Mouse (Mus musculus) CH12.LX (cell line): ENCODE results near the gene Ece1. TPM values are rescaled to one million over a fixed set of nuclear protein-coding genes. Genes with fewer than 3 reads are reported as not detected.

Experiments
- DNase-seq: peaks from one replicate; pipeline ENCODE4 v3.0.0-alpha.2; 2013; ENCODE audit errors: extremely low read depth
- H3K27ac ChIP-seq: 2 replicates; pipeline ENCODE4 v1.5.1; 2012; ENCODE audit warnings: low read depth, mild to moderate bottlenecking, control low read depth, moderate library complexity; ENCODE audit not compliant: insufficient read depth
- H3K27me3 ChIP-seq: replicated peaks from 2 replicates; pipeline ENCODE3; 2012; ENCODE audit warnings: inconsistent platforms
- H3K36me3 ChIP-seq, 2 experiments: replicated peaks in 1 of 2; 2 replicates each; pipeline versions ENCODE3 to v1.6.1; 2012; ENCODE audit warnings: inconsistent platforms in 1 of 2, low read length in 1 of 2, mild to moderate bottlenecking in 1 of 2, mixed read lengths in 1 of 2, moderate library complexity in 1 of 2; ENCODE audit not compliant: control insufficient read depth in 1 of 2, insufficient read depth in 1 of 2
- H3K4me1 ChIP-seq, 2 experiments: 2 replicates each; pipeline ENCODE4 v1.6.1; 2012; ENCODE audit warnings: inconsistent platforms in 1 of 2, moderate library complexity in 1 of 2; ENCODE audit not compliant: insufficient read depth in 2 of 2, control insufficient read depth in 1 of 2
- H3K4me2 ChIP-seq: 2 replicates; pipeline ENCODE4 v1.6.1; 2012; ENCODE audit warnings: low read depth, mild to moderate bottlenecking, control low read depth; ENCODE audit not compliant: poor library complexity, insufficient read depth, severe bottlenecking
- H3K4me3 ChIP-seq, 3 experiments: fragments of 150-350 bp in 1 of 3; sonication (generic) in 1 of 3; replicated peaks in 1 of 3; 2 replicates each; pipeline versions ENCODE3 to v1.5.1; 2011 to 2012; ENCODE audit warnings: low read depth in 2 of 3, low read length in 2 of 3, mild to moderate bottlenecking in 2 of 3, moderate library complexity in 2 of 3, control low read depth in 1 of 3, improper control_type of control experiment in 1 of 3, inconsistent platforms in 1 of 3, mixed read lengths in 1 of 3; ENCODE audit not compliant: poor library complexity in 1 of 3
- H3K79me2 ChIP-seq: replicated peaks from 2 replicates; pipeline ENCODE4 v1.6.1; 2012; ENCODE audit warnings: mild to moderate bottlenecking, moderate library complexity; ENCODE audit not compliant: control insufficient read depth, poor library complexity, insufficient read depth, severe bottlenecking; ENCODE audit errors: extremely low read depth
- H3K9ac ChIP-seq: 2 replicates; pipeline ENCODE4 v1.6.1; 2012; ENCODE audit warnings: low read depth, mild to moderate bottlenecking, control low read depth, moderate library complexity; ENCODE audit not compliant: insufficient read depth
- H3K9me3 ChIP-seq: replicated peaks from 2 replicates; pipeline ENCODE3; 2012; ENCODE audit warnings: low read length, inconsistent platforms, mixed read lengths
- BHLHE40 ChIP-seq: IDR thresholded peaks from 2 replicates; pipeline ENCODE4 v1.6.1; 2011; ENCODE audit warnings: mild to moderate bottlenecking, low read depth, low read length, improper control_type of control experiment
- CTCF ChIP-seq, 2 experiments: IDR thresholded peaks in 1 of 2; conservative IDR thresholded peaks in 1 of 2; 2 replicates each; pipeline ENCODE4 v1.5.1; 2011 to 2012; ENCODE audit warnings: low read depth in 2 of 2, low read length in 2 of 2, improper control_type of control experiment in 1 of 2, inconsistent platforms in 1 of 2, mild to moderate bottlenecking in 1 of 2, moderate library complexity in 1 of 2
- E2F4 ChIP-seq: IDR thresholded peaks from 2 replicates; pipeline ENCODE4 v1.6.1; 2011; ENCODE audit warnings: low read depth, low read length, improper control_type of control experiment; ENCODE audit not compliant: insufficient replicate concordance
- ELF1 ChIP-seq: IDR thresholded peaks from 2 replicates; pipeline ENCODE4 v1.6.1; 2014; ENCODE audit warnings: low read depth, mild to moderate bottlenecking, inconsistent platforms, low read length, improper control_type of control experiment
- EP300 ChIP-seq: IDR thresholded peaks from 2 replicates; pipeline ENCODE4 v1.6.1; 2011; ENCODE audit warnings: low read length, improper control_type of control experiment
- IRF4 ChIP-seq: IDR thresholded peaks from 2 replicates; pipeline ENCODE4 v1.6.1; 2014; ENCODE audit warnings: low read depth, mild to moderate bottlenecking, inconsistent platforms, low read length, improper control_type of control experiment
- JUND ChIP-seq: conservative IDR thresholded peaks from 2 replicates; pipeline ENCODE4 v1.6.1; 2011; ENCODE audit warnings: low read depth, low read length, improper control_type of control experiment
- KAT2A ChIP-seq: IDR thresholded peaks from 2 replicates; pipeline ENCODE4 v1.6.1; 2012; ENCODE audit warnings: low read length, improper control_type of control experiment, inconsistent platforms; ENCODE audit not compliant: insufficient replicate concordance
- MAFK ChIP-seq: IDR thresholded peaks from 2 replicates; pipeline ENCODE4 v1.6.1; 2011; ENCODE audit warnings: low read length, improper control_type of control experiment; ENCODE audit not compliant: insufficient replicate concordance
- MAX ChIP-seq: IDR thresholded peaks from 2 replicates; pipeline ENCODE4 v1.6.1; 2011; ENCODE audit warnings: low read length, improper control_type of control experiment
- MAZ ChIP-seq: IDR thresholded peaks from 2 replicates; pipeline ENCODE4 v1.6.1; 2012; ENCODE audit warnings: low read depth, mild to moderate bottlenecking, inconsistent platforms, low read length, improper control_type of control experiment, moderate library complexity
- MXI1 ChIP-seq: IDR thresholded peaks from 2 replicates; pipeline ENCODE4 v1.6.1; 2011; ENCODE audit warnings: mild to moderate bottlenecking, low read depth, low read length, improper control_type of control experiment
- RCOR1 ChIP-seq: conservative IDR thresholded peaks from 2 replicates; pipeline ENCODE4 v1.6.1; 2012; ENCODE audit warnings: low read depth, mild to moderate bottlenecking, inconsistent platforms, low read length, improper control_type of control experiment
- TCF12 ChIP-seq: IDR thresholded peaks from 2 replicates; pipeline ENCODE4 v1.6.1; 2014; ENCODE audit warnings: low read depth, mild to moderate bottlenecking, inconsistent platforms, low read length, improper control_type of control experiment
- USF1 ChIP-seq: IDR thresholded peaks from 2 replicates; pipeline ENCODE4 v1.6.1; 2014; ENCODE audit warnings: low read depth, mild to moderate bottlenecking, inconsistent platforms, low read length, improper control_type of control experiment
- ZNF384 ChIP-seq: IDR thresholded peaks from 2 replicates; pipeline ENCODE4 v1.6.1; 2012; ENCODE audit warnings: low read depth, low read length, improper control_type of control experiment, inconsistent platforms
- dilution Hi-C: fragments of 300-500 bp; cut with MboI; formaldehyde crosslinking; loops from 2 replicates; pipeline ENCODE4 v1.14.3; 2020; ENCODE audit warnings: low sequenced_read_pairs; ENCODE audit not compliant: extremely low pct_unique_long_range_greater_than_20kb, extremely low pct_ligation_motif_present
- in situ Hi-C: fragments of 300-500 bp; cut with MboI; formaldehyde crosslinking; loops from 3 replicates; pipeline ENCODE4 v1.14.3; 2019; ENCODE audit warnings: low sequenced_read_pairs, low pct_ligation_motif_present, low pct_unique_long_range_greater_than_20kb, mixed read lengths
- polyA plus RNA-seq: library from polyadenylated mRNA; unstranded; fragments of >175 nt; gene quantifications from 2 replicates; pipeline ENCODE4 v1.2.1, GENCODE M21; 2012; ENCODE audit warnings: low read depth; ENCODE audit not compliant: insufficient read length
- total RNA-seq, 2 experiments: library from RNA; depleted of rRNA; stranded (reverse); fragments of 300-350 nt in 1 of 2; fragments of >200 nt in 1 of 2; gene quantifications; 2 replicates each; pipeline ENCODE4 v1.2.3; 2012 to 2014

Ece1 gene
- total and polyA plus RNA-seq, 3 experiments = 0.12 to 10.0 (median 0.16) TPM

DNA sequence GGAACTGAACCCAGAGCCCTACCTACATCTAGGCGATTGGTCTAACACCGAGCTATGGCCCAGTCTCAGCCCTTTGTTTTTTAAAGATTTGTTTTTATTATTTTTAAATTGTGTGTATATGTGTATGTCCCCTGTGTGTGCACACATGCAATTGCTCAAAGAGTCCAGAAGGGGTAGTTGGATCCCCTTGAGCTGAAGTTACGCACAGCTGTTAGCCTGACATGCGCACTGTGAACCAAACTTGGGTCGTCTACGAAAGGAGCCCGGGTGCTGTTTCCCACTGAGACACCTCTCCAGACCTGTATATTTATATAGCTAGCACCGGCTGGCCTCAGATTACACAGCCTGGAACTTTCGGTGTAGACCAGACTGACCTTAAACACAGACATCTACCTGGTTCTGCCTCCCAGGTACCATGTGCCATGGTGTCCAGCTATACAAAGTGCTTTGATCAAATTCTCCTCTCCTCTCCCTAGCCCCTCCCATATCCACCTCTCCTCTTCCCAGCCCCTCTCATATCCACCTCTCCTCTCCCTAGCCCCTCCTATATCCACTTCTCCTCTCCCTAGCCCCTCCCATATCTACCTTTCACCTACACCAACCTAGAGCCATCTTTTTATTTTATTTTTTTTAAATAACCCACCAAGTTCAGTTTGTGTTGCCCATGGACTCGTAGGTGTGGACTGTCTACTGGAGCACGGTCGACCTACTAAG lies 79.3 kb downstream of the Ece1 start:
- H3K27ac ChIP-seq = no peak overlapping the region
- H3K9me3 ChIP-seq = no peaks in the 10 kb centered on the region
- DNase-seq = no peak
- in situ Hi-C loops (no loop called here), dilution Hi-C loops (no loop called here)
- peaks cover 0 to 10% of the 10 kb centered on the region in 2 experiments; a peak in 2 of 4 replicates for H3K4me1 ChIP-seq
- peaks cover 74% of the 10 kb centered on the region for H3K27me3 ChIP-seq
- H3K4me3 ChIP-seq = no peak overlapping the region
- H3K36me3 ChIP-seq = no peaks in the 10 kb centered on the region
- H3K9ac ChIP-seq = no peak overlapping the region
- no peaks in the 10 kb centered on the region for H3K79me2 ChIP-seq
- no peak overlapping the region for H3K4me2 ChIP-seq
- no peak for TF ChIP-seq RCOR1
- no peak for TF ChIP-seq CTCF (conservative IDR thresholded peaks at IDR 0.05 in 1 of 2, IDR thresholded peaks at IDR 0.05 in 1 of 2; ENCODE audit: low read depth in 2 of 2, low read length in 2 of 2)
- no peak for TF ChIP-seq MAFK
- no peak for TF ChIP-seq MAZ
- no peak for TF ChIP-seq ZNF384

DNA sequence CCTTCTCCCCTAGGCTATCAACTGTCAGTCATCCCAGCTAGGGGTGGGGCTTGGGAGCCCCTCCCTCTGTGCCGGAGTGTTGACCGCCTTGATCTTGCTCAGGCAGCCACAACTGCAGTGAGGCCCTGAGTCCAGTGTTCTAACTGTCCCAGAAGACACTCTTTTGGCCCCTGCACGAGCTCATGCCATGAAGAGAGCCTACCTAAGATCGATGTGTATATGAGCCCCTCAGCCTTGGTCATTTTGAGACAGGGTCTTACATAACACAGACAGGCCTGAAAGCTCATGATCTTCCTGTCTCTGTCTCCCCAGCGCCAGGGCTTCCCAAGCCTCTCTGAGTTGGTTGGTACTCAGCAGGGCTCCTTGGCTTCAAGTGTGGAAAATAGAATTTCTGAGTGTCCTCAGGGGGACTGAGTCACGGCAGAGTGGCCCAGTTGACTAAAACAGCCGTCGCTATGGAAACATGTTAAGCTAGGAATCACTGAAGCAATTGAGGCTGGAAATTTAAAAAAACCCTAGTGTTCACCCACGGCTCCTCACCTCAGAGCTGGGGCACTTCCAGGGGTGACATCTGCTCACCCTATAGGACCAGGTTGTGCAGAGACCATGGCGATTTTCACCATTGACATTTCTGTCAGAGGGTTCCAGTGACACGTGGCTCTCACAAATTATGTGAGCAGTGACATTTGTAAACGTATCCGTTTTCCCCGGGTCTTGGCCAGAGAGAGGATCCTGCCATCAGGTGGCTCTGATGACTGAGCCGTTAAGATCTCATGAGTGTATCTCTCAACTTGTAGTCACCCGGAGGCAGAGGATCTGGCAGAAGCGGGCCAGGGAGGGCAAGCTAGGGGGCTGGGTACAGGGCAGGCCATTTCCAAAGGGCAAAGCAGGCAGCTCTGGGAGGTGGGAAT lies 80.1 kb downstream of the Ece1 start:
- no peaks in the 10 kb centered on the region for H3K79me2 ChIP-seq
- no peak overlapping the region for H3K9ac ChIP-seq
- H3K4me2 ChIP-seq = no peak overlapping the region
- no peaks in the 10 kb centered on the region for H3K36me3 ChIP-seq
- peak; percentile 29 for DNase-seq
- dilution Hi-C loops = no loop called here
- H3K4me3 ChIP-seq = no peak overlapping the region
- no peaks in the 10 kb centered on the region for H3K9me3 ChIP-seq
- H3K4me1 ChIP-seq = peaks cover 0 to 10% of the 10 kb centered on the region in 2 experiments; a peak in 2 of 4 replicates
- TF ChIP-seq BHLHE40 = no peak
- TF ChIP-seq IRF4 = no peak
- TF ChIP-seq MXI1 = no peak
- no peak for TF ChIP-seq MAX
- TF ChIP-seq TCF12 = no peak
- TF ChIP-seq EP300 = no peak
- TF ChIP-seq JUND = no peak
- TF ChIP-seq KAT2A = no peak
- TF ChIP-seq ZNF384 = no peak
- TF ChIP-seq ELF1 = no peak
- TF ChIP-seq E2F4 = no peak
- no peak for TF ChIP-seq USF1
- H3K27me3 ChIP-seq = peaks cover 75% of the 10 kb centered on the region
- in situ Hi-C loops = no loop called here
- no peak overlapping the region for H3K27ac ChIP-seq
